Mouse (Mus musculus) bone marrow macrophage, adult 2 months (primary cell): ENCODE data around the gene Rbm19.

Source experiments
- CTCF ChIP-seq: IDR thresholded peaks from 2 replicates; pipeline ENCODE4 v1.5.1; 2012; ENCODE audit warnings: low read depth, mild to moderate bottlenecking, low read length, moderate library complexity
- POLR2A ChIP-seq: IDR thresholded peaks from 2 replicates; pipeline ENCODE4 v1.6.1; 2012; ENCODE audit warnings: mild to moderate bottlenecking, low read depth, low read length, borderline replicate concordance

GRCm38 (mm10) chr5:120185949-120186348 lies 69.7 kb downstream of the Rbm19 start:
- no peak for TF ChIP-seq CTCF
- no peak for TF ChIP-seq POLR2A
